Mouse (Mus musculus): ENCODE measurements around the gene Qtrt1.
"Not testable (repeated sequence)": the region's sequence is repeated elsewhere in the genome, so short reads cannot be mapped to it uniquely, and the experiment has no call there.

Gene Qtrt1

GRCm38 (mm10) chr9:21451870-21452269 is 40.2 kb downstream of the Qtrt1 start:
- no peak for DNase-seq

- DNase-seq = no peak
Observed at GRCm38 (mm10) chr9:21453003-21453402, 41.4 kb downstream of the Qtrt1 start.

GRCm38 (mm10) chr9:21453459-21453858 is 41.8 kb downstream of the Qtrt1 start:
- no peak for DNase-seq

DNA sequence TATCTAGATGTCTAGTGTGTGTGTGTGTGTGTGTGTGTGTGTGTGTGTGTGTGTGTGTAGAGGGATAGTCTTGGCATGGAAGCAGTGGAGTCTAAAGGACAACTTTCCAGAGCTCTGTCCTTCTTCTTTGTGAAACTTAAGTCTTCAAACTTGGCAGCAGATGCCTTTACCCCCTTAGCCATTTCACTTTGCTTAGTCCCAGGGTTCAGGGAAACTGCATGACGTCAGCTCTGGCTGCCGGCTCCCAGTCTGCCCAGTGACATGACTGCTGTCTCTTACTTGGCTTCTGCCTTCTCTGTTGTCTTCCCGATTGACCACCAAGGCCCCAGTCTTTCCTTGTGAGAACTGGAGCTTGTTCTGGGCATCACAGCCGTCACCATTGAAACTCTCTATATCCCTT is 42.9 kb downstream of the Qtrt1 start:
- DNase-seq = no peak

DNA sequence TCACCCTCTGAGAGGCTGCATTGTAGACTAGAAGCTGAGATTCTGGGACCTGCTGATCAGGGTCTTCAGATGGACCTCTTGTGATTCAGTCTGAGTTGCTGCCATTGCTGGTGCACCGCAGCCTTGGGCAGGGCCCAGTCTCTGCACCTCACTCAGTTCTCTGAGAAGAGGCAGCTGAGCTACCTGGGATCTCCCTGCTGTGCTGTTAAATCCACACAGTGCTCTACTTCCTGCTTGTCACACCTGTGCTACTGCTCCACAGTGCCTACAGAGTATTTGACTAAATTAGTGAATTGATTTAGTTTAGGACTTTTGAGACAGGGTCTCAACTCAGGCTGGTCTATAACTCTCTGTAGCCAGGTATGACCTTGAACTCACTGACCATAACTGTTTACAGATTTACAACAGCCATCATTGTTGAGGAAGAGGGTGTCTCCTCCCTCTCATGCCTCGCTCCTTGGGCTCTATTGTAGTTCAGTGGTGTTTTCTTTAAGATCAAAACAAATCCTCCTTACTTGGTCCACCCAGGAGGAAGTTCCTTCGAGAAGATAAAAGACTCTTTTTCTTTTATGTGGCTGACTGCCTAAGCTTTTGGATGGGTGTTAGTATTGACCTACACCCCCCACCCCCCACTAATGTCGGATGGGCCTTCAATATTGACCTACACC is 43.6 kb downstream of the Qtrt1 start:
- DNase-seq = no peak

- DNase-seq = no peak
Observed at GRCm38 (mm10) chr9:21456246-21456929, 44.8 kb downstream of the Qtrt1 start.

GRCm38 (mm10) chr9:21456930-21457634 is 45.4 kb downstream of the Qtrt1 start:
- DNase-seq = no peak

DNA sequence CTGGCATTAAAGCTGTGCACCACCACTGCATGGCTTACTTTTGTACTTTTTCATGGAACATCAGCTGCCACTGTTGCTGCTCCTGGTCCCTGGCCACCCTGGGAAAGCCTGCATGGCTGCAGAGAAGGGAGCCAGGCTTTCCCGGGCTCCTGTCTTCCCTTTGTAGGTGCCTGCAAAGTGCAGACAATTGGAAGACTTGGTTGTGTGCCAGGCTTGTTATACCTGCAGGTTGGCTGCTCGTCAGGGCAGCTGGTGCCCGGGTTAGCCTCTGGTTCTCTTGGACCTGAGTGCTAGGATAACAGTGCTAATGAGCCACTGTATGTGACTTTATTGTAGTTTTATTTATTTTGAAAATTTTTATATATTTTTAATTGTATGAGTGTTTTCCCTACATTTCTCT is 47.2 kb downstream of the Qtrt1 start:
- peak in 1 of 2 experiments; percentile 32 for DNase-seq

- DNase-seq = no peak
Observed at GRCm38 (mm10) chr9:21460400-21460940, 48.8 kb downstream of the Qtrt1 start.

GRCm38 (mm10) chr9:21463138-21463590 is 51.5 kb downstream of the Qtrt1 start:
- peak; percentile 26 to 31 for DNase-seq

GRCm38 (mm10) chr9:21463766-21464564 is 52.3 kb downstream of the Qtrt1 start:
- peak; percentile 45 to 70 for DNase-seq

DNA sequence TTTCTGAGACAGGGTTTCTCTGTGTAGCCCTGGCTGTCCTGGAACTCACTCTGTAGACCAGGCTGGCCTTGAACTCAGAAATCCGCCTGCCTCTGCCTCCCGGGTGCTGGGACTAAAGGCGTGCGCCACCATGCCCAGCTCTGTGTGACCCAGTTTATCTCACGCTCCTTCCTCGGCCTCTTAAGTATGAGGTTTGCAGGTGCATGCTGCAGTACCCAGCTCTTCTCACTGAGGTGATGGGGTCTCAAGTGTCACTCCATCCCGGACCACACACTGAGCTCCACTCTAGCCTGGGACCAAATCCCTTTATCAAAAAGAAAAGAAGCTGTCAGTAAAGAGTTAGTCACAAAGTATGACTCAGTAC is 52.9 kb downstream of the Qtrt1 start:
- DNase-seq = not testable (repeated sequence)

GRCm38 (mm10) chr9:21469032-21470024 is 57.7 kb downstream of the Qtrt1 start:
- DNase-seq = peak; percentile 69 to 71

All from cerebellum, postnatal 10 days (tissue).